Mouse (Mus musculus): ENCODE data around the gene C2. TPM values are rescaled to one million over a fixed set of nuclear protein-coding genes. Genes with fewer than 3 reads are reported as not detected.
"Not testable (repeated sequence)": the region's sequence is repeated elsewhere in the genome, so short reads cannot be mapped to it uniquely, and the experiment has no call there.

Gene C2
- total RNA-seq, 2 experiments from 2014 or later: 2.0 to 3.7 TPM

- DNase-seq (ENCODE audit: low spot score in 2 of 2): no peak
These were observed 60.4 kb downstream of the C2 start for GRCm38 (mm10) chr17:34837464-34838324.

GRCm38 (mm10) chr17:34836856-34837221, 61.2 kb downstream of the C2 start, which contains the start of the genes Stk19 and Dxo:
Gene Stk19 (minus strand): TSS chr17:34836945.
Gene Dxo (plus strand): TSS chr17:34837019.
- peak; percentile 98 for DNase-seq (ENCODE audit: low spot score in 2 of 2)

- DNase-seq (ENCODE audit: low spot score in 2 of 2): peak in 1 of 2 experiments; percentile 24
These were observed 61.8 kb downstream of the C2 start for GRCm38 (mm10) chr17:34836155-34836855.

- DNase-seq (ENCODE audit: low spot score in 2 of 2): not testable (repeated sequence)
These were observed 67.3 kb downstream of the C2 start for GRCm38 (mm10) chr17:34830776-34831175.

GRCm38 (mm10) chr17:34814818-34815370, 83.2 kb downstream of the C2 start:
- DNase-seq (ENCODE audit: low spot score in 2 of 2): no peak

GRCm38 (mm10) chr17:34813747-34814146, 84.3 kb downstream of the C2 start:
- DNase-seq (ENCODE audit: low spot score in 2 of 2): not testable (repeated sequence)

Small RNA genes within 50 kb of the gene (microRNA-seq; reads per million reads assigned to microRNA genes)
- gene Mir6970 (4.5 to 5.2 reads per million in 2 experiments), gene Mir6971 (2.8 to 4.5 reads per million in 2 experiments), gene Mir6972 (0 reads per million in 2 experiments)

Other genes with a start within 250 kb of the C2 start
- 1 to 10 TPM; 4.6 to 5.4 TPM for gene Tnxb, start 227.7 kb downstream of the C2 start, total RNA-seq (2021)
- 10 to 100 TPM; 11.6 to 14.0 TPM for gene C4b, start 154.4 kb downstream of the C2 start, total RNA-seq (2021)
- gene Cyp21a1, start 93.7 kb downstream of the C2 start, total RNA-seq (2021): not detected
- gene Stk19, start 61.3 kb downstream of the C2 start, total RNA-seq (2021): 10 to 100 TPM; 59.6 to 62.9 TPM
- 10 to 100 TPM; 35.9 to 39.3 TPM for gene Dxo, start 61.2 kb downstream of the C2 start, total RNA-seq (2021)
- 10 to 100 TPM; 70.8 to 76.4 TPM for gene Skiv2l, start 48.1 kb downstream of the C2 start, total RNA-seq (2021)
- gene Nelfe, start 47.9 kb downstream of the C2 start, total RNA-seq (2021): 10 to 100 TPM; 29.6 to 30.9 TPM
- gene Cfb, start 35.7 kb downstream of the C2 start, total RNA-seq (2021): under 1 TPM in 1 of 2 experiments, not detected in 1; 0.23 TPM
- gene Zbtb12, start 18.8 kb downstream of the C2 start, total RNA-seq (2021): 1 to 10 TPM; 6.4 to 8.1 TPM
- gene Gm20547, start 16.2 kb downstream of the C2 start, total RNA-seq (2021): not detected
- gene Ehmt2, start 204 bp upstream of the C2 start, total RNA-seq (2021): 100 to 1,000 TPM; 168 to 173 TPM
- gene Slc44a4, start 16.2 kb upstream of the C2 start, total RNA-seq (2021): under 1 TPM; 0.18 to 0.38 TPM
- gene Neu1, start 33.0 kb upstream of the C2 start, total RNA-seq (2021): 10 to 100 TPM; 31.9 to 32.9 TPM
- gene Hspa1b, start 61.0 kb upstream of the C2 start, total RNA-seq (2021): 10 to 100 TPM; 12.5 TPM
- gene Gm20481, start 71.6 kb upstream of the C2 start, total RNA-seq (2021): not detected
- gene Hspa1a, start 73.9 kb upstream of the C2 start, total RNA-seq (2021): 10 to 100 TPM; 12.4 to 13.1 TPM
- under 1 TPM; 0.38 to 0.44 TPM for gene Hspa1l, start 74.4 kb upstream of the C2 start, total RNA-seq (2021)
- 10 to 100 TPM; 19.4 to 25.0 TPM for gene Lsm2, start 83.6 kb upstream of the C2 start, total RNA-seq (2021)
- 10 to 100 TPM; 52.9 to 55.9 TPM for gene Vars, start 102.7 kb upstream of the C2 start, total RNA-seq (2021)
- under 1 TPM; 0.14 to 0.21 TPM for gene Vwa7, start 118.3 kb upstream of the C2 start, total RNA-seq (2021)
- gene Sapcd1, start 129.8 kb upstream of the C2 start, total RNA-seq (2021): 1 to 10 TPM; 1.8 to 2.6 TPM
- gene Msh5, start 148.5 kb upstream of the C2 start, total RNA-seq (2021): 1 to 10 TPM in 1 of 2 experiments, under 1 TPM in 1; 0.79 to 1.9 TPM
- gene Clic1, start 151.7 kb upstream of the C2 start, total RNA-seq (2021): 10 to 100 TPM; 11.7 to 14.8 TPM
- gene Ddah2, start 160.8 kb upstream of the C2 start, total RNA-seq (2021): 10 to 100 TPM; 26.4 to 33.1 TPM
- not detected for gene Ly6g6c, start 167.1 kb upstream of the C2 start, total RNA-seq (2021)
- not detected for gene Mpig6b, start 167.9 kb upstream of the C2 start, total RNA-seq (2021)
- 1 to 10 TPM; 1.6 to 1.8 TPM for gene Ly6g6e, start 178.6 kb upstream of the C2 start, total RNA-seq (2021)
- 1 to 10 TPM; 1.2 to 2.6 TPM for gene Ly6g6d, start 179.8 kb upstream of the C2 start, total RNA-seq (2021)
- not detected for gene Ly6g6f, start 187.3 kb upstream of the C2 start, total RNA-seq (2021)
- 10 to 100 TPM; 88.8 to 93.0 TPM for gene Abhd16a, start 191.0 kb upstream of the C2 start, total RNA-seq (2021)
- gene Ly6g5c, start 210.0 kb upstream of the C2 start, total RNA-seq (2021): not detected
- under 1 TPM; 0.67 to 0.74 TPM for gene Ly6g5b, start 217.2 kb upstream of the C2 start, total RNA-seq (2021)
- gene Gpank1, start 223.2 kb upstream of the C2 start, total RNA-seq (2021): 10 to 100 TPM; 10.2 to 13.2 TPM
- gene Csnk2b, start 223.8 kb upstream of the C2 start, total RNA-seq (2021): 100 to 1,000 TPM; 174 to 179 TPM
- 10 to 100 TPM; 20.8 to 26.1 TPM for gene D17H6S53E, start 228.1 kb upstream of the C2 start, total RNA-seq (2021)
- gene Apom, start 233.8 kb upstream of the C2 start, total RNA-seq (2021): not detected
- gene Bag6, start 236.9 kb upstream of the C2 start, total RNA-seq (2021): 100 to 1,000 TPM; 289 TPM

Measured in layer of hippocampus, postnatal 14 days (tissue).